In the genomic region with DNA sequence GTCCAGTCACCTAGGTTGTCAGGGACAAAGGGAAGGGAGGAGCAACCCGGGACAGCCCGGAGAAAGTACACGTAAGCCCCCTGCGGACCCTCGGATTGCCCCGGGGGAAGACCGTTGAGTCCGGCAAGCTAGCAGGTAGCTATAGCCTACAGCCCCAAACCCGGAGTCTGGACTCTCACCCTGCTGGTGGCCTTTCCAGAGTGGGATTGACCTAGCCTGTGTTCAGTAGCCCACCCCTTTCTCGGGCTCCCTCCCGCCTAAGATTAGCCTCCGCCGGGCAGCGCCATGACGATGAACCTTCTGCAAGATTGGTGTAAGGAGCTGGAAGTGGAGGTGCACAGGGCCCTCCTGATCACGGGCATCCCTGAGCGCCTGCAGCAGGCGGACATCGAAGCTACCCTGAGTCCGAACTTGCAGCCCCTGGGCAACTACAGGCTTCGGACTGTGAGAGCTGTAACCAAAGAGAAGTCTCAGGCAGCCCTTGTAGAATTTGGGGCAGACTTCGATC, we compare ENCODE assay signal across 1 mouse cellular context.
TF ChIP-seq lines count a peak whose summit lies in the region.

No protein-coding gene starts in this region.

TF ChIP-seq in CH12.LX, 34 proteins besides CTCF, POLR2A, EP300 and RAD21 (continued from another document):
- TF ChIP-seq BHLHE40 (IDR thresholded peaks at IDR 0.05; ENCODE audit: low read depth, low read length) (no peak), HCFC1 (IDR thresholded peaks at IDR 0.05; ENCODE audit: low read depth, low read length) (no peak), TCF12 (IDR thresholded peaks at IDR 0.05; ENCODE audit: low read depth, low read length) (no peak), ZNF384 (IDR thresholded peaks at IDR 0.05; ENCODE audit: low read depth, low read length) (no peak), NRF1 (IDR thresholded peaks at IDR 0.05; ENCODE audit: low read depth, low read length) (no peak), CHD1 (IDR thresholded peaks at IDR 0.05; ENCODE audit: low read depth, low read length) (no peak), KAT2A (IDR thresholded peaks at IDR 0.05; ENCODE audit: insufficient replicate concordance, low read length) (no peak), MAZ (IDR thresholded peaks at IDR 0.05; ENCODE audit: low read depth, low read length) (no peak), JUN (IDR thresholded peaks at IDR 0.05; ENCODE audit: insufficient read depth, low read depth, low read length) (no peak), USF1 (IDR thresholded peaks at IDR 0.05; ENCODE audit: low read depth, low read length) (no peak), GABPA (IDR thresholded peaks at IDR 0.05; ENCODE audit: insufficient replicate concordance, low read depth, low read length) (no peak), UBTF (IDR thresholded peaks at IDR 0.05; ENCODE audit: low read depth, low read length) (no peak), ZC3H11A (IDR thresholded peaks at IDR 0.05; ENCODE audit: low read depth, low read length) (no peak), ELF1 (IDR thresholded peaks at IDR 0.05; ENCODE audit: low read depth, low read length) (no peak)
